Mouse (Mus musculus) lung, adult 2 months (tissue): Measurements from ENCODE around the gene Gp1bb.

Experiments
- CTCF ChIP-seq: fragments of 200-500 bp; IDR thresholded peaks from 2 replicates; pipeline ENCODE4 v1.5.1; 2011; ENCODE audit warnings: mild to moderate bottlenecking, low read length, control low read depth; ENCODE audit not compliant: insufficient read depth
- POLR2A ChIP-seq: fragments of 200-500 bp; IDR thresholded peaks from 2 replicates; pipeline ENCODE4 v1.6.1; 2011; ENCODE audit warnings: low read depth, mild to moderate bottlenecking, control low read depth, low read length, borderline replicate concordance; ENCODE audit errors: extremely low read depth

- TF ChIP-seq POLR2A (no peak), CTCF (no peak)
These were observed 14.6 kb upstream of the Gp1bb start for GRCm38 (mm10) chr16:18636804-18637203.
